Mouse (Mus musculus) heart, postnatal 0 days (tissue): ENCODE results near the gene Csrnp1.

Experiments used
- CTCF ChIP-seq: IDR thresholded peaks from 2 replicates; pipeline ENCODE4 v1.5.1; 2016; ENCODE audit warnings: antibody characterized with exemption, control low read depth, low read depth
- EP300 ChIP-seq: IDR thresholded peaks from 2 replicates; pipeline ENCODE4 v1.6.1; 2016; ENCODE audit warnings: antibody characterized with exemption, low read depth

- no peak for TF ChIP-seq CTCF
- peak; percentile 82; the same call in 1 of the 2 replicates for TF ChIP-seq EP300
These were observed 20.3 kb downstream of the Csrnp1 start for GRCm38 (mm10) chr9:119964206-119964605.
